Mouse (Mus musculus) naive thymus-derived CD4-positive, alpha-beta T cell, adult 2 months (primary cell): ENCODE results near the gene Fam71e2.
A peak's percentile ranks its signal among the peaks of the same experiment; 100 is the strongest.

Experiments
- DNase-seq: peaks from one replicate; pipeline ENCODE4 v3.0.0-alpha.2; 2011; ENCODE audit warnings: low read depth

Fam71e2 gene

DNA sequence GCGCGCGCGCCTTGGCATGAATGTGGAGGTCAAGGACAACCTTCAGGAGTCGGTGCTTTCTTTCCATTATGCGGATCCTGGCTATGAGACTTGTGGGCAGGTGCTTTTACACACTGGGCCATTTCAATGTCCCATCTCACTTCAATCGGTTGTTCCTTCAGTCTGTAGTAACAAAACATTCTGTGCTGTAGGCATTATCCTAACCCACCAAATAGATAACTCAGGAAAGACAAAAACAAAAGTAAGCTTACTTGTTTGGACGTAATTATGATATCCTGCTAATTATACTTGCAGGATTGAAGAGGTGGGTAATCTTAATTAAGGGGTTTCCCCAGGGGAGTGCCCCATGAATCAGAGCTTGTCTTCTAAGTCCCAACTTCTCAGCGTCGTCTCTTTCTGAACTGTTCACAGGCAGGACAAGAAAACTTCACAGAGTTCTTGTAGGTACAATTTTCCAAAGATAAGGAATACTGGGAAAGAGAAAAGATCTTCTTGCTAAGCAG lies 32.0 kb downstream of the Fam71e2 start:
- no peak for DNase-seq

DNA sequence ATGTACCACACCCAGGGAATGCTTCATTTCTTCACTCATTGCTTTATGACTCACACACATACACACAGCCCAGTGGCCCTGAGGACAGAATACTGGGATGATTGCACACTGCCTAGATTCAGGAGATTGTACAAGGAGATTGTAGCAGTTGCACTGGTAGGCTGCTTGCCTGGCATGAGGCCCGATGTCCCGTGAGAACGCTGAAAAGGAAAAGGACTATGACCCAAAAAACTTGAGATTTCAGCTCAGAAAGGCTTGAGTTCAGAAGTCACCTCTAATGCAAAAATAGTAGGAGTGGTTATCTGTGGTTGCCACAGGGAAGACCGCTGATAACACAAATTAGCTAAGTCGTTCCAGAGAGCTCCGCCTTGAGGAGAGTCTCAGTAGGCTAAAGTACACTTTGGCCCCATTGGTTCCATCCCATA lies 38.1 kb downstream of the Fam71e2 start:
- DNase-seq, result no peak

DNA sequence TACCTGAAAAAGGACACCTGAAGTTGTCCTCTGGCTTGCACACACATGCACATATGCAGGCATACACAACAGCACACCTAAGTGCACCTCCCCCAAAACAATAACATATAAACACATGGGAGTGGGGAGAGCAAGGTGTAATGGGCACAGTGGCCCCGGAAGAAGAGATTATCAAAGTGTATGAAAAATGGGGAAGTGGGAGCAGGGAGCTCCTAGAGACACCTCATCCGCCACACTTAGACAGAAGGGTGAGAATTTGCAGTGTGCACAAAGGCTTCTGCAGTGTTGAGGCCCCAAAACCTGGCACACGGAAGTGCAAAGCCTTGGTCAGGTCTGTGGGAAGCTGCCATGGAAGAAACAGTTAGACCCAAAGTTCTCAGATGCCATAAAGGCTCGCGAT lies 40.0 kb downstream of the Fam71e2 start:
- no peak for DNase-seq

DNA sequence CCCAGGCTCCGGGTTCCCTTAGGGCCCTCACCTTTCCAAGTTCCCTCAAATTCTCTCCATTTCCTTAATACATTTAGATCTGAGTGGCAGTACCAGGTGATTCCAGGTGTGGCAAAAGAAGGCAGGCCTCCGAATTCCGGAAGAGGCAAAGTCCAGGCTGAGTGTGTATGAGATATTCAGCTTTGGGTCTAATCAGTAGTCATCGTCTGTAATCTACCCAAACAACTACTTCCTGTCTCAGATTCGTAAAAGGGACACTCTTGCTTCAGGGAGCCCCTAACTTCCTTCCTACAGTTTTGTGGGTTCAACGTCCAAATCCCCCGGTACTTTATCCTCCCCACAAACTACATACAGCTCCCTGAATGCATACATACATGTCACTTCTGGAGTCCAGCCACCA lies 45.9 kb downstream of the Fam71e2 start, which contains the start of gene Tmem150b:
Gene Tmem150b (minus strand): TSS at position 81 of the 400 bp plus-strand sequence.
- DNase-seq, result no peak

DNA sequence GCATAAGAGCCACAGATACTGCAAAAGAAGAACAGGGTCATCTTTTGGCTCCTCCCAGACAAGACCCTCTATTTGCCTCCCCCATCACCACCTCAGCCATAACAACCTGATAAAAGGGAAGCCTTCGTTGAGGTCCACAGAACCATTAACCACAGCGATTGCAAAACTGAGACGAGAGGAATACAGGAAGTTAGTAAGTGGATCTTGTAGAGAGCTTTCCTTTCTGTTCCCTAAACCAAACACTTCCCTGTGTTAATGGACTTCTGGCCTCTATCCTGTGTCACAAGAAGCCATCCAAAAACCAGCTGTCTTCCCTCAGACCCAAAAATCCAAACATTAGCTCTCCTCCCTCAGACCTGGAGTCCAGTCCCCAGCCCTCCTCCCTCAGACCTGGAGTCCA lies 46.7 kb downstream of the Fam71e2 start:
- no peak for DNase-seq

DNA sequence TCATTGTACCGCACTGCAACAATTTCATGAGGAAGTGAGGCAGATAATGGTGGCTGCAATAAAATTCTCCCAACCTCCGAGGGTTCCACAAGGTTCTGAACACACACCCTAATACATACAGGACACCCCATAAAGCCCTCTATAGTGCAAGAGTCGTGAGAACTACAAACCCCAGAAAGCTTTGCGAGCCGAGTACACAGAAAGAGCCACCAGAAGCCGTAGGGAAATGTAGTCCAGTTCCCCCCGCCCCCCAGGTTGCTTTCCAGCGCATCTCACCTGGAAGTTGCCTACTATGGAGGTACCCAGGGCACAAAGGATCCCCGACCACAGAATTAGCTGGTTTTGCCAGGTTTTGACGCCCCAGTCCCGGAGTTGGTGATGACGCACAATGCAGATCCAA lies 47.6 kb downstream of the Fam71e2 start:
- DNase-seq, result peak; percentile 31

DNA sequence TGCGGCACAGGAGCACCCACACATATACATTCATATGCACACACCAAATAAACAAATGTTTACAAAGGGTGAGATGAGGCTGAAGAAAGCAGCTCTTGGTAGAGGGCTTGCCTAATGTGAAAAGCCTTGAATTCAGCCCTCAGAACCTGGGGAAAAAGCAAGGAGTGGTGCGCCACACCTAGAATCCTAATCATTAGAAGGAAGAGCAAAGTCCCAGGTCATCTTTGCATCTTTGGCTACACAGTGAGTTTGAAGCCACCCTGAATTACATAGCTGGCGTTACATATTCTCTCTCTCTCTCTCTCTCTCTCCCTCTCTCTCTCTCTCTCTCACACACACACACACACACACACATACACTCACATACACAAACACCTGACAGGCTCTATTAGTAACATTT lies 51.8 kb downstream of the Fam71e2 start:
- no peak for DNase-seq

DNA sequence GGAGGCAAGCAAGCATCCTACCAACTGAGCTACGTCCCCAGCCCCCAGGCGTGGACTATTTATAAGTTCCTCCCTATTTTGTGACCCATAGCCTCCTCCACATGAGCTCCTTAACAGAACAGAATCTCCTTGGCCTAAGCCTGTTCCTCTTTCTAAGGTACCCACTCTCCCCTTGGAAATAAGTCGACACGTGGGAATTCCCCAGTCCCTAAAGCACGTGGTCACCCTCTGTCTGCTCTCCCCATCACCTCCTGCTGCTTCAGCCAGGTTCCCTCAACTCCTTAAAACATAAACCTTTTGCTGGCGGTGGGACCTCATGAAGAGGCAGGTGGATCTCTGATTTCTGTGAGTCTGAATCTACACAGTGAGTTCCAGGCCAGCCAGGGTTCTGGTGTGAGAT lies 54.1 kb downstream of the Fam71e2 start:
- DNase-seq, result no peak

DNA sequence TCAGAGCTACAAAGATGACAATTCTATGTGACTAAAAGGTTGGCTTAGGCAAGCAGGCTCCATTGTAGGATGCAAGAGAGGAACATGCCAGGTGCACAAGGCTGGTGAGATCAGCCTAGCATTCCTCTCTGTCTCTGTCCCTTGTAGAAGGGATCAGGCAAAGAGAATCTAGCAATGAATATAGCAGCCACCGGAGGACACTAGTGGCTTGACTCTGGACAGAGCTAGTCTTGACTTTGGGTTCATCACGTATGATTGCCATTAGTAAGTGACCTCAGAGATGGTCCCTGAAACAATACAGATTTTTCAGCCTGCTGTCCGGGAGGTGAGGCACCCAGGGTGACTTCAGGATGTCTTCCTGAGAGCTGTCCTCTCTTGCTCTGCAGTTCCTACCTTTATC lies 58.5 kb downstream of the Fam71e2 start:
- no peak for DNase-seq

DNA sequence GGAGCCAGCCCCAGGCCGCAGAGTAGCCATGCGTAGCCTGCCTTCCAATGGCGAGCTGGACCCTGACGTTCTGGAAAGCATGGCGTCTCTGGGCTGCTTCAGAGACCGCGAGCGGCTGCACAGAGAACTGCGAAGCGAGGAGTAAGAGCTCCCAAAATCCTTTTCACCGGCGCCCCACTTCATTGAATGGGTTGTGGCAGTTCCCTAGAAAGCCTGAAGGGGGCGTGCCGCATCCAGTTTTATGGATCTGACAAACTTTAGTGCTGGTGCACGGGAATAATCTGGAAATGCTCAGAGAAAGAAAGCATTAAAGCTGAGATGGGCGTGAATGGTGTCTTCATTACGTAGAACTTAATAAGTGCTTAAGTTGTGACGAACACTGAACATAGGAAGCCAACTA lies 66.0 kb downstream of the Fam71e2 start:
- DNase-seq, result peak; percentile 41
